Mouse (Mus musculus) heart, postnatal 0 days (tissue): Measurements from ENCODE around the gene Dapl1.

Experiments
- CTCF ChIP-seq: IDR thresholded peaks from 2 replicates; pipeline ENCODE4 v1.5.1; 2016; ENCODE audit warnings: antibody characterized with exemption, control low read depth, low read depth
- EP300 ChIP-seq: IDR thresholded peaks from 2 replicates; pipeline ENCODE4 v1.6.1; 2016; ENCODE audit warnings: antibody characterized with exemption, low read depth

- no peak for TF ChIP-seq CTCF
- TF ChIP-seq EP300 = no peak
Observed at GRCm38 (mm10) chr2:59509061-59509460, 24.6 kb downstream of the Dapl1 start.
